Mouse (Mus musculus) spleen, postnatal 10 days (tissue): Measurements from ENCODE around the gene Polr2e.

ENCODE experiments used
- DNase-seq, 2 experiments: peaks; one replicate each; pipeline ENCODE4 v3.0.0; 2021 to 2022; ENCODE audit warnings: low spot score in 2 of 2

The Polr2e gene

GRCm38 (mm10) chr10:80035686-80036085 lies 3.9 kb downstream of the Polr2e start:
- no peak for DNase-seq

DNA sequence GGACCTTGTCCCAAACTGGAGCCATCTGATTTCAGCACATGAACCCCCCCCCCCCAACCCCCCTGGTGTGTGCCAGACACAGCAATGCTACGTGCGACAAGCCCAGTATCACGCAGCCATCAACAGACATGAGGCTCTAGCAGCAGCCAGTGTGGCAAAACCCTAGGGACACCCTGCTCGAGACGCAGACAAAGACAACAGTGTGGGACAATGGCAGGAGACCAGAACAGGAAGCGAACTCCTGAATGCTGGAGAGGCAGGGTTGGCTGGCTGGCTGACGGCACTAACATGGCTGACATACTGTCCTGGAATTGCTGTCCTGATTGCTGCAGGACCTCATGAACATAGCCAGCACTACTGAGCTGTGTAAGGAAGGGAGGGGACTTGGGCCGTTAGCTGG lies 4.4 kb downstream of the Polr2e start:
- no peak for DNase-seq

DNA sequence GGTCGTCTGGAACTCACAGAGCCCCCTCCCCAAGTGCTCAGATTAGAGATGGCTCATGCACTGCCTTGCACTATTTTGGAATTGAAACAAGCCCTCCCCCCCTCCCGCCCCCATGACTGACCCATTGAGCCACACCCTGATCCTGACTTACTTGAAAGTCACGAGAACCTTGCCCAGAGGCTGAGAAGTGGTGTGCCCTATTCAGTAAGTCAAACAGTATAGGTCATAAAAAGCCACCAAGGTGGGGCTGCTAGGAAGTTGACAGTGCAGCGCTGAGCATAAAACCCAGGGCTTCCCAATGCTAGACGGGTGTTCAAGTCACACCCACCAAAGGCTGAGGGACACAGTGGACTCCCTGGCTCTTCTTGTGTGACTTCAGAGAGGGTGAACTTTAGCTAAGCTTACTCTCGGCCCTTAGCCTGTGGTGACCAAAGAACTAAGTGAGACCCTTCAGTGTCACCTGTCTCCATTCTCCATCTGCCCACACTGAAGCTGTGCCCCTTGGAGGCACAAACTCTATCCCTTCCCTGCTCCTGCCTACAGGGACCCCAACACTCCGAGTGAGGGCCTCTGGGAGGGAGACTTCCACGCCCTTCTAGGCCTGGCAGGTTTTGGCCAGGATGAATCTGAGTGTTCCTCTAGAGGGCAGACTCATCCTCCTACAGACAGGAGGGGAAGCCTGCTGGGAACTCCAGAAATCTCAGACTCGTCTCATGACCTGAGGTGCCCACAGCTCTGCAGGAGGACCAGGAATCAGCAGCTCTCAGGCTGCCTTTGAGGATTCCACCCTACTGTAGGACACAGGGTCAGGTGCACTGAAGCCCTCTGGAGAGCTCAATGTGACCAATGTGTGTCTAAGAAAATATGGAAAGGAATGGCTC lies 5.8 kb downstream of the Polr2e start:
- peak in 1 of 2 experiments; percentile 35 for DNase-seq

GRCm38 (mm10) chr10:80032799-80033480 lies 6.7 kb downstream of the Polr2e start:
- DNase-seq, result peak in 1 of 2 experiments; percentile 84

DNA sequence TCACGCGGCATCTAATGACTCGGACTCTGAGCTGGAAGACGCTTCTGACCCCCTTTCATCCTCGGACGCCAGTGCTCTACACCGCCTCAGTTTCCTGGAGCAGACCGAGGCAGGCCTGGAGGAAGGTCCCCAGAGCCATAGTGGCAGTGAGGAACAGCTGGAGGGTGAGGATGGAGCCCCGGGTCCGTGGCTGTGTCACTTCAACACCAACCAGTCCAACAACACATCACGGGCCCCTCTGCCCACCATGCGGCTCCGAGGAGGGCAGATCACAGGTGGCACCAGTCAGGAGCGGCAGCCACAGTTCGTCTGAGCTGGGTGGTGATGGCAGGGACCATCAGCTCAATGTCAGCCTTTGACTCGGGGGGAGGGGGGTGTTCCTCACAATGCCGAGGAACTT lies 8.9 kb downstream of the Polr2e start:
- DNase-seq, result no peak

DNA sequence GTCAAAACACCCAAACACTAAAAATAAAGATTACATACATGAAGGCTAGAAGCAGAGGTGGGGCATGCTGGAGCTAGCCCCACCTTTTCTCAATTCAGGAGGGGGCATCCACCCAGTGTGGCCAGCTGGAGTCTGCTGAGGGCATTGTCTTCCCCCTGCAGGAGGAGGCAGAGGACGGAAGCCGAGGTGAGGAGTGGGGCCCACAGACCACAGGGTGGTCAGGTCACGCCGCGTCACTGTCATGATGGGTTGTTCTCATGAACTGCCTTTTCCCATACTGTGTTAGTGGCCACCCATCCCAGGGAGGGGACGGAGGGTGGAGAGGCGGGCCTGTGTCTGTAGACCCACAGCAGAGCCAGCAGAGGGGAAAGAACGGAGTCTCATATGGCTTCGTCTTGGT lies 9.4 kb downstream of the Polr2e start:
- DNase-seq, result no peak

DNA sequence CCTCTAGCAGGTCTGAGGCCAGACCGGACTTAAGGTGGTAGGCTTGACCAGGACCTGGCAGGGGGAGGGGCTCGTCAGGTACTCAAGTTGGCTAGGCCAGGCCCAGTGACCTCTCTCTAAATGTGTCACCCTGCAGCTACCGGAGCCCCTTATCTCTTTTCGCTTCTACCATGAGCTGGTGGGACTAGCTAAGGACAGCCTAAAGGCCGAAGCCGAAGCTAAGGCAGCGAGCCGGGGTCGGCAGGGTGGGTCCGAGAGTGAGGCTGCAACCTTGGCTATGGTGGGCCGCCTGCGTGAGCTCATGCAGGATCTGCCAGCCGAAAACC lies 11.1 kb downstream of the Polr2e start:
- no peak for DNase-seq

DNA sequence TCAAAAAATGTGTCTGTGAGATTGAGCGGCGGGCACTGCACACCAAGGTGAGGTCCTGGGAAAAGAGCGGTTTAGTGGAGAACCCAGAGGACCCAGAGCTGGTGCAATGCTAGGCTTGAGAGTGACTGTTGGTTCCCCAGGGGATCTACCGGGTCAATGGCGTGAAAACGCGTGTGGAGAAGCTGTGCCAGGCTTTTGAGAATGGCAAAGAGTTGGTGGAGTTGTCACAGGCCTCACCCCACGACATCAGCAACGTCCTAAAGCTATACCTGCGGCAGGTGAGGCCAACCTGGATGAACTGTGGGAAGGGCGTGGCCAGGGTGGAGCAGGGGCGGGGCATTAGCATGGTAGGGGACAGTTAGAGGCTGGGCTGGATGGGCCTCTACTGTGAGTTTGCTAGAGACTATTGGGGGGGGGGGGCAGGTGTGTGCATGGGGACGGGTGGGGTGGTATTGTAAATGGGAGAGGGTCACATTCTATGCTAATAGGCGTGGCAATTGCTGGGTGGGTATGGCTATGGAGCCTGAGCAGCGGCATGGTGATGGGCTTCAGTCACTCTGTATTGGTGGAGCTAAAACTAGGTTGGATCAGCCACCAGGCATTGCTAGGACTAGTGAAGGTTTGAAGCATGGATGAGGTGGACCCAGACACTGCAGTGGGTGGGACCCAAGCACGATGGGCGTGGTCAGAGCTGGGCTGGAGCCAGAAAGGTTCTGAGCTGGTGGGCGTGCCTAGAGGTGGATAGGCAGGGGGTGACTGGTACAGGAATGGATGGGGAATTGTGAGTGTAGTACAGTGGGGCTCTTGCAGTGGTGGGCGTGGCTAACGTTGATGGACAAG lies 11.7 kb downstream of the Polr2e start:
- peak in 1 of 2 experiments; percentile 56 for DNase-seq

DNA sequence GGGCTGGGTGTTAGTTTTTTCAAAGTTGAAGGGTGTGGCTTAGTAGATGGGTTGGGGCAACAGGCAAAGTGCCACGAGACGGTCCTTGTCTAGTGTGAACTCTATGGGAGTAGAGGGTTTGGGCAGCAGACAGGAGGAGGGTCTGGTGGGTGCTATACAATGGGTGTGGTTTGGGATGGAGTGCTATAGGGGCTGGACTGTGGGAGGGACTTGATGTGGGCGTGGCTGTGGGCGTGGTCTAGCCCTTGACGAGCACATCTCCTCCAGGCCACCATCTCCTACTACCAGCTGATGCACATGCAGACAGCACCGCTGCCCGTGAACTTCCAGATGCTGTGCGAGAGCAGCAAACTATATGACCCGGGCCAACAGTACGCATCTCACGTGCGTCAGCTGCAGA lies 13.7 kb downstream of the Polr2e start:
- peak in 1 of 2 experiments; percentile 74 for DNase-seq

DNA sequence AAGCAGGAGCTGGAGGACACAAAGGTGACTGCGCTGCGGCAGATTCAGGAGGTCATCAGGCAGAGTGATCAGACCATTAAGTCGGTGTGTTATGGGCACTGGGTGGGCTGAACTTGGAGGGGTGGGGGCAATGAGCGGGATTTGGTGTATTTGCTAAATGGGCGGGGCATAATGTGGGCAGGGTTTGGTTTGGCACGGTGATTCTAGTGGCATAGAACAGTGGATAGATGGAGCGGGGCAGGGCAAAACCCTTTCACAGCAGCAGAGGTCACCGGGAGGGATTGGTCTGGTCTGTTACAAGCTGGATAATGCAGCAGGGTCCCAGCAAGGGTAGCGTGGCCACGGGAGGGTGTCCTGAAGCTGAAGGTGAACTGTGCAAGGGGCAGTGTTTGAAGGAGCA lies 14.1 kb downstream of the Polr2e start:
- no peak for DNase-seq

DNA sequence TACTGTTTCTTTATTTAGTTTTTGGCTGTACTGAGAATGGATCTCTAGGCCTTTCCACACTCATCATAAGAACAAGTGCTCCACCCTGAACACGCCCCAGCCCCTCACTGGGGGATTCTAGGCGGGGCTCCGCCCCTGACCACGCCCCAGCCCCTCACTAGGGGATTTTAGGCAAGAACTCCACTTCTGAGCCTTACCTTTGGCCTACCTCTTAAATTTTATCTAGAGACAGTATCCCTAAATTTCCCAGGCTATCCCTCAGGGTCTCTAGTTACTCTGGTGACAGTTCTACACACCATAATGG lies 14.6 kb downstream of the Polr2e start:
- no peak for DNase-seq

- DNase-seq, result peak in 1 of 2 experiments; percentile 67
Observed at GRCm38 (mm10) chr10:80024229-80025043, 15.2 kb downstream of the Polr2e start.

DNA sequence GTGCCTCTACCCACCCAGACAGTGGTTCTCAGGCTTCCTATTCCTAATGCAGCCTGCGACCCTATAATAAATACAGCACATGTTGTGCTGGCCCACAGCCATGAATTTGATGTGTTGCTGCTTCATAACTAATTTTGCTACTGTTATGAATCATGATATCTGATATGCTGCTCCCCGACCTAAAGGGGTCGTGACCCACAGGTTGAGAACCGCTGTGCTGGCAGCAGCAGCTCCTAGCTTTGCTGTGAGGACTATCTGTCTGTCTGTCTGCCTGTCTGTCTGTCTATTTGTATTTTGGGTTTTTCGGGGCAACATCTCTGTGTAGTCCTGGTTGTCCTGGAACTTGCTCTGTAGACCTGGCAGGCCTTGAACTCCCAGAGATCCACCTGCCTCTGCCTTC lies 15.8 kb downstream of the Polr2e start:
- no peak for DNase-seq

- no peak for DNase-seq
Observed at GRCm38 (mm10) chr10:80022806-80023205, 16.8 kb downstream of the Polr2e start.

GRCm38 (mm10) chr10:80022164-80022563 lies 17.4 kb downstream of the Polr2e start:
- no peak for DNase-seq

DNA sequence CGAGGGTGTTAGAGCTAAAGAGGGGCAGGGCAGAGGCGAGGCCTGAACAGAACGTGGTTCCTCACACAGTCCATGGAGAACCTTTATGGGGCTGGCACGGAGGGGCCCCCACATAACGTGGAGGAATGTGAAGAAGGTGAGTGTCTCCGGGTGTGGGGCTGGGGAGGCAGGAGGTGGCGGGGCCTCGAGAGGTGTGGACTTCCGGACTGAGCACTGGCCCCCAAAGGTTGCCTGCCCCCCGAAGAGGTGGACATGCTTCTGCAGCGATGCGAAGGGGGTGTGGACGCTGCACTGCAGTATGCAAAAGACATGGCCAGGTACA lies 18.3 kb downstream of the Polr2e start:
- DNase-seq, result no peak

DNA sequence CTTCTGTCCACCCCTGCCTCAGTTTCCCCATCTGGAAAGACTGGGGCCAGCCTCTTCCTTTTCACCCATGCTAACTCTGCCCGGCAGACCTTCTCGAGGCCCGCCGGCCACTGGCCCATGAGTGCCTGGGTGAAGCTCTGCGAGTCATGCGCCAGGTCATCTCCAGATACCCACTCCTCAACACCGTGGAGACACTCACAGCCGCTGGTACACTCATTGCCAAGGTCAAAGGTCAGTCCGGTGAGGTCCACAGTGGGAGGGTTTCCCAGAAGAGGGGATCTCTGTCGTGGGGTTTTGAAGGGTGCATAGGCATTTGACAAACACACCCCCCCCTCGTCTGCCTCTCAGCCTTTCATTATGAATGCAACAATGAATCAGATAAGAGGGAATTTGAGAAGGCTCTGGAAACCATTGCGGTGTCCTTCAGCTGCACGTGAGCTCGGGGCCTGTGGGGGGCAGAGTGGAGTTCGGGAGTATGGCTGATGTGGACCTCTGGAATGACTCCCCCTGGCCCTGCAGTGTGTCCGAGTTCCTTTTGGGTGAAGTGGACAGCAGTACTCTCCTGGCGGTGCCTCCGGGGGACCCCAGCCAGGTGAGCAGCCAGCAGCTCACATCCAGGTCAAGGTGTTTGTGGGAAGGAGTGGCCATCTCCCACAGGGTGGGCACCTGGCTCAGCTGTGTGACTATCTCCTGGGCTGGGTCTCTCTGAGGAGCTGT lies 18.8 kb downstream of the Polr2e start:
- DNase-seq, result no peak

- no peak for DNase-seq
Observed at GRCm38 (mm10) chr10:80020191-80020590, 19.4 kb downstream of the Polr2e start.

GRCm38 (mm10) chr10:80019471-80020131 lies 20.0 kb downstream of the Polr2e start:
- DNase-seq, result peak in 1 of 2 experiments; percentile 46

- peak; percentile 56 to 66 for DNase-seq
Observed at GRCm38 (mm10) chr10:80018739-80019297, 20.8 kb downstream of the Polr2e start.
